Mouse (Mus musculus): ENCODE measurements at regions not wholly inside any gene's neighbourhood (a gene's known extent, or its start where the extent isn't known, plus 50 kb on each side); places are given as distances from the start of the nearest gene placed in this dataset.

- no peak for ATAC-seq (ENCODE audit: insufficient number of reproducible peaks, low FRiP score, low TSS enrichment)
These were observed 257.1 kb upstream of the Pkn2 start for GRCm38 (mm10) chr3:143138952-143139351.

GRCm38 (mm10) chr3:143134528-143134927 lies 252.7 kb upstream of the Pkn2 start:
- no peak for ATAC-seq (ENCODE audit: insufficient number of reproducible peaks, low FRiP score, low TSS enrichment)

GRCm38 (mm10) chr3:143107733-143108291 lies 226.0 kb upstream of the Pkn2 start:
- no peak for ATAC-seq (ENCODE audit: insufficient number of reproducible peaks, low FRiP score, low TSS enrichment)

- ATAC-seq (ENCODE audit: insufficient number of reproducible peaks, low FRiP score, low TSS enrichment): no peak
These were observed 222.9 kb upstream of the Pkn2 start for GRCm38 (mm10) chr3:143104734-143105133.

- ATAC-seq (ENCODE audit: insufficient number of reproducible peaks, low FRiP score, low TSS enrichment): no peak
These were observed 221.5 kb upstream of the Pkn2 start for GRCm38 (mm10) chr3:143103333-143103732.

- no peak for ATAC-seq (ENCODE audit: insufficient number of reproducible peaks, low FRiP score, low TSS enrichment)
These were observed 219.2 kb upstream of the Pkn2 start for GRCm38 (mm10) chr3:143100810-143101645.

GRCm38 (mm10) chr3:143100203-143100602 lies 218.4 kb upstream of the Pkn2 start:
- no peak for ATAC-seq (ENCODE audit: insufficient number of reproducible peaks, low FRiP score, low TSS enrichment)

- no peak for ATAC-seq (ENCODE audit: insufficient number of reproducible peaks, low FRiP score, low TSS enrichment)
These were observed 210.4 kb upstream of the Pkn2 start for GRCm38 (mm10) chr3:143092206-143092605.

GRCm38 (mm10) chr3:143090886-143091285 lies 209.1 kb upstream of the Pkn2 start:
- no peak for ATAC-seq (ENCODE audit: insufficient number of reproducible peaks, low FRiP score, low TSS enrichment)

GRCm38 (mm10) chr3:143090316-143090715 lies 208.5 kb upstream of the Pkn2 start:
- ATAC-seq (ENCODE audit: insufficient number of reproducible peaks, low FRiP score, low TSS enrichment): no peak

GRCm38 (mm10) chr3:143087786-143088185 lies 206.0 kb upstream of the Pkn2 start:
- ATAC-seq (ENCODE audit: insufficient number of reproducible peaks, low FRiP score, low TSS enrichment): no peak

GRCm38 (mm10) chr3:143078310-143078709 lies 196.5 kb upstream of the Pkn2 start:
- ATAC-seq (ENCODE audit: insufficient number of reproducible peaks, low FRiP score, low TSS enrichment): no peak

GRCm38 (mm10) chr3:143071839-143072373 lies 190.1 kb upstream of the Pkn2 start:
- no peak for ATAC-seq (ENCODE audit: insufficient number of reproducible peaks, low FRiP score, low TSS enrichment)

GRCm38 (mm10) chr3:143054858-143055257 lies 173.1 kb upstream of the Pkn2 start:
- ATAC-seq (ENCODE audit: insufficient number of reproducible peaks, low FRiP score, low TSS enrichment): no peak

- no peak for ATAC-seq (ENCODE audit: insufficient number of reproducible peaks, low FRiP score, low TSS enrichment)
These were observed 171.6 kb upstream of the Pkn2 start for GRCm38 (mm10) chr3:143053286-143053993.

GRCm38 (mm10) chr3:143040666-143041065 lies 158.9 kb upstream of the Pkn2 start:
- ATAC-seq (ENCODE audit: insufficient number of reproducible peaks, low FRiP score, low TSS enrichment): no peak

- ATAC-seq (ENCODE audit: insufficient number of reproducible peaks, low FRiP score, low TSS enrichment): no peak
These were observed 154.3 kb upstream of the Pkn2 start for GRCm38 (mm10) chr3:143036108-143036507.

- no peak for ATAC-seq (ENCODE audit: insufficient number of reproducible peaks, low FRiP score, low TSS enrichment)
These were observed 152.8 kb upstream of the Pkn2 start for GRCm38 (mm10) chr3:143034588-143034987.

- ATAC-seq (ENCODE audit: insufficient number of reproducible peaks, low FRiP score, low TSS enrichment): no peak
These were observed 140.7 kb upstream of the Pkn2 start for GRCm38 (mm10) chr3:143022486-143022885.

- ATAC-seq (ENCODE audit: insufficient number of reproducible peaks, low FRiP score, low TSS enrichment): no peak
These were observed 139.5 kb upstream of the Pkn2 start for GRCm38 (mm10) chr3:143021159-143021871.
